ENCODE assay signal across 24 mouse cellular contexts in genomic region chr1:193251386-193251785, GRCm38 (mm10). TPM values are rescaled to one million over a fixed set of nuclear protein-coding genes. Genes with fewer than 3 reads are reported as not detected.
DNase-seq lines count a peak whose midpoint lies in the region; ATAC-seq and TF ChIP-seq lines count a peak whose summit lies in the region.
"Had no signal": no experiment of that assay in that cellular context is flagged by ENCODE, and none has a peak within 500 bp of the region (broad histone marks: within the 10 kb centered on the region; RNA-seq: fewer than 3 reads in every experiment).

No protein-coding gene starts in this region.

- H3K27ac ChIP-seq in heart, embryonic 16.5 days (ENCODE audit: low read length), result no peak overlapping the region
- H3K27ac ChIP-seq in liver, postnatal 0 days (ENCODE audit: low read depth), result no peak overlapping the region
- H3K27ac ChIP-seq in liver, embryonic 11.5 days (ENCODE audit: low read depth, low read length), result no peak overlapping the region
- no peak overlapping the region for H3K27ac ChIP-seq in kidney, embryonic 14.5 days (ENCODE audit: low read depth, low read length)
- H3K27ac ChIP-seq in cerebellum, adult 2 months (ENCODE audit: insufficient read depth, low read length), result no peak overlapping the region
- H3K27ac ChIP-seq: embryonic facial prominence, embryonic 10.5 days; limb, embryonic 15.5 days had no signal

- no peak overlapping the region for H3K4me2 ChIP-seq in heart, embryonic 16.5 days (ENCODE audit: low read depth, low read length)
- H3K4me2 ChIP-seq in liver, postnatal 0 days (ENCODE audit: low read depth, low read length), result no peak overlapping the region
- H3K4me2 ChIP-seq in liver, embryonic 11.5 days, result no peak overlapping the region
- H3K4me2 ChIP-seq in kidney, embryonic 14.5 days (replicated peaks; ENCODE audit: low read depth, low read length), result no peak overlapping the region
- H3K4me2 ChIP-seq: heart, embryonic 11.5 days; limb, embryonic 15.5 days; midbrain, embryonic 11.5 days had no signal

- no peak overlapping the region for H3K4me3 ChIP-seq in heart, embryonic 16.5 days (ENCODE audit: low read length)
- no peak overlapping the region for H3K4me3 ChIP-seq in liver, postnatal 0 days (ENCODE audit: low read depth, low read length)
- no peak overlapping the region for H3K4me3 ChIP-seq in liver, embryonic 11.5 days (ENCODE audit: low read depth, low read length)
- no peak overlapping the region for H3K4me3 ChIP-seq in kidney, embryonic 14.5 days (ENCODE audit: low read length)
- H3K4me3 ChIP-seq in cerebellum, adult 2 months (replicated peaks; ENCODE audit: insufficient read depth, low read depth, low read length), result no peak overlapping the region
- H3K4me3 ChIP-seq: embryonic facial prominence, embryonic 10.5 days; limb, embryonic 15.5 days had no signal

- no peak for TF ChIP-seq CTCF in liver, postnatal 0 days (IDR thresholded peaks at IDR 0.05; ENCODE audit: low read depth)
- no peak for TF ChIP-seq CTCF in cerebellum, adult 2 months (IDR thresholded peaks at IDR 0.05; ENCODE audit: borderline replicate concordance, insufficient read depth, low read depth, low read length)

- DNase-seq in heart, postnatal 10 days, result no peak
- DNase-seq in liver, postnatal 0 days, result no peak
- DNase-seq in liver, embryonic 11.5 days (ENCODE audit: low spot score), result no peak
- DNase-seq in splenic B cell, adult 2 months (ENCODE audit: low read depth, low spot score), result peak; percentile 27
- DNase-seq in cerebellum, adult 2 months, result no peak
- no peak for DNase-seq in frontal cortex, postnatal 14 days (ENCODE audit: low spot score in 2 of 2)
- DNase-seq: cerebellum, postnatal 10 days; gastrocnemius, postnatal 25 days; heart, postnatal 14 days; layer of hippocampus, adult 9-11 months; left cerebral cortex, postnatal 4 days; lung, adult 18-20 months; lung, postnatal 14 days; thymus, postnatal 25 days had no signal

- WGBS in heart, embryonic 16.5 days, result 62% methylated on average over 7 of the region's 7 CpGs
- WGBS in liver, postnatal 0 days (ENCODE audit: insufficient replicate concordance), result 73% methylated on average over 7 of the region's 7 CpGs
- 79% methylated on average over 7 of the region's 7 CpGs for WGBS in liver, embryonic 11.5 days
- WGBS in kidney, embryonic 14.5 days, result 48% methylated on average over 7 of the region's 7 CpGs
- WGBS in cerebellum, adult 2 months, result 84% methylated on average over 7 of the region's 7 CpGs

- H3K27me3 ChIP-seq in heart, embryonic 16.5 days (ENCODE audit: control insufficient read depth, insufficient read depth, low read length), result no peaks in the 10 kb centered on the region
- H3K27me3 ChIP-seq in liver, postnatal 0 days (ENCODE audit: insufficient read depth, low read length), result no peaks in the 10 kb centered on the region
- H3K27me3 ChIP-seq in liver, embryonic 11.5 days (replicated peaks; ENCODE audit: control insufficient read depth, insufficient read depth, low read length), result no peaks in the 10 kb centered on the region
- no peaks in the 10 kb centered on the region for H3K27me3 ChIP-seq in kidney, embryonic 14.5 days (ENCODE audit: control insufficient read depth, insufficient read depth, low read length)
- H3K27me3 ChIP-seq in splenic B cell, adult 2 months (ENCODE audit: control insufficient read depth, insufficient read depth, low read length, poor library complexity, severe bottlenecking), result no peaks in the 10 kb centered on the region
- H3K27me3 ChIP-seq in cerebellum, adult 2 months (ENCODE audit: control insufficient read depth, insufficient read depth, low read length), result no peaks in the 10 kb centered on the region
- H3K27me3 ChIP-seq: limb, embryonic 15.5 days had no signal

- H3K36me3 ChIP-seq in heart, embryonic 16.5 days (ENCODE audit: control insufficient read depth, insufficient read depth), result no peaks in the 10 kb centered on the region
- H3K36me3 ChIP-seq in liver, postnatal 0 days (replicated peaks; ENCODE audit: insufficient read depth, low read length), result no peaks in the 10 kb centered on the region
- no peaks in the 10 kb centered on the region for H3K36me3 ChIP-seq in liver, embryonic 11.5 days (ENCODE audit: control insufficient read depth, insufficient read depth, low read length)
- H3K36me3 ChIP-seq in kidney, embryonic 14.5 days (ENCODE audit: control insufficient read depth, insufficient read depth, low read length), result no peaks in the 10 kb centered on the region
- no peaks in the 10 kb centered on the region for H3K36me3 ChIP-seq in splenic B cell, adult 2 months (ENCODE audit: control insufficient read depth, insufficient read depth, low read length, poor library complexity, severe bottlenecking)
- H3K36me3 ChIP-seq: embryonic facial prominence, embryonic 10.5 days; limb, embryonic 15.5 days had no signal

- H3K9me3 ChIP-seq in heart, embryonic 16.5 days (replicated peaks; ENCODE audit: control insufficient read depth, low read length), result 0 out of 2 replicates have a peak, but pooled peaks cover 5% of the 10 kb centered on the region
- no peaks in the 10 kb centered on the region for H3K9me3 ChIP-seq in liver, postnatal 0 days (ENCODE audit: low read length)
- H3K9me3 ChIP-seq in liver, embryonic 11.5 days (ENCODE audit: control insufficient read depth, low read length), result no peaks in the 10 kb centered on the region
- H3K9me3 ChIP-seq in kidney, embryonic 14.5 days (ENCODE audit: control insufficient read depth, low read length), result no peaks in the 10 kb centered on the region
- H3K9me3 ChIP-seq: embryonic facial prominence, embryonic 10.5 days; limb, embryonic 15.5 days had no signal

- ATAC-seq in heart, embryonic 16.5 days (replicated peaks; ENCODE audit: extremely low read depth, insufficient read depth, low FRiP score), result 0 out of 2 replicates have a peak, but pooled peaks have one; percentile 15
- ATAC-seq in liver, postnatal 0 days, result peak; percentile 48; the same call in 1 of the 2 replicates
- no peak for ATAC-seq in liver, embryonic 11.5 days (replicated peaks; ENCODE audit: low FRiP score)
- peak; percentile 37; the same call in 1 of the 2 replicates for ATAC-seq in kidney, embryonic 14.5 days (ENCODE audit: low FRiP score, low TSS enrichment)
- ATAC-seq: forebrain, embryonic 16.5 days; intestine, postnatal 0 days had no signal

- H3K4me1 ChIP-seq in heart, embryonic 16.5 days (ENCODE audit: control insufficient read depth, insufficient read depth, low read length), result peaks cover 11% of the 10 kb centered on the region; the same call in 1 of the 2 replicates
- no peaks in the 10 kb centered on the region for H3K4me1 ChIP-seq in liver, postnatal 0 days (ENCODE audit: insufficient read depth)
- H3K4me1 ChIP-seq in liver, embryonic 11.5 days (replicated peaks; ENCODE audit: control insufficient read depth, insufficient read depth, low read length), result no peaks in the 10 kb centered on the region
- H3K4me1 ChIP-seq in kidney, embryonic 14.5 days (ENCODE audit: control insufficient read depth, insufficient read depth, low read length), result peaks cover 4% of the 10 kb centered on the region; the same call in 1 of the 2 replicates
- peaks cover 6% of the 10 kb centered on the region; the same call in 1 of the 2 replicates for H3K4me1 ChIP-seq in cerebellum, adult 2 months (ENCODE audit: control insufficient read depth, insufficient read depth, low read length)
- H3K4me1 ChIP-seq: embryonic facial prominence, embryonic 10.5 days had no signal

- TF ChIP-seq EP300 in liver, postnatal 0 days (IDR thresholded peaks at IDR 0.05; ENCODE audit: low read depth), result no peak

- intact Hi-C loops in heart, postnatal 10 days (cut with DNase I), result no loop called here

- no peak overlapping the region for H3K9ac ChIP-seq in heart, embryonic 16.5 days (ENCODE audit: low read length)
- no peak overlapping the region for H3K9ac ChIP-seq in liver, postnatal 0 days (replicated peaks)
- no peak overlapping the region for H3K9ac ChIP-seq in liver, embryonic 11.5 days (ENCODE audit: low read depth, low read length)
- H3K9ac ChIP-seq in kidney, embryonic 14.5 days (ENCODE audit: low read depth, low read length), result no peak overlapping the region
- H3K9ac ChIP-seq: limb, embryonic 15.5 days had no signal

- no peak for TF ChIP-seq POLR2A in cerebellum, adult 2 months (IDR thresholded peaks at IDR 0.05; ENCODE audit: borderline replicate concordance, insufficient read depth, low read length)

RNA-seq across cellular contexts. Expression of gene Hsd11b1, which starts 12.5 kb away (rescaled TPM):
- polyA plus RNA-seq in heart, embryonic 16.5 days (2015; fragmentation: Nextera tagmentation; extraction: Ambion mirVana), result 3.7 and 9.5 TPM in 2 replicates
- 1 to 10 TPM; 1.1 to 1.3 TPM for total RNA-seq in heart, postnatal 10 days (2021)
- 252 and 257 TPM in 2 replicates for polyA plus RNA-seq in liver, postnatal 0 days (2015; fragmentation: Nextera tagmentation; extraction: Ambion mirVana)
- 1.1 and 1.8 TPM in 2 replicates for polyA plus RNA-seq in liver, embryonic 11.5 days (2014; fragmentation: Nextera tagmentation; extraction: Ambion mirVana)
- 0.46 and 1.6 TPM in 2 replicates for polyA plus RNA-seq in kidney, embryonic 14.5 days (2014; fragmentation: Nextera tagmentation; extraction: Ambion mirVana)
- polyA plus RNA-seq in cerebellum, adult 2 months (2012; rRNA removed), result 94.8 and 95.6 TPM in 2 replicates
- polyA plus RNA-seq: hindbrain, embryonic 11.5 days; midbrain, embryonic 11.5 days; neural tube, embryonic 14.5 days had no signal

RNA-seq across cellular contexts. Expression of gene G0s2, which starts 21.6 kb away (rescaled TPM):
- 118 and 147 TPM in 2 replicates for polyA plus RNA-seq in heart, embryonic 16.5 days (2015; fragmentation: Nextera tagmentation; extraction: Ambion mirVana)
- 10 to 100 TPM; 51.2 to 51.4 TPM for total RNA-seq in heart, postnatal 10 days (2021)
- polyA plus RNA-seq in liver, postnatal 0 days (2015; fragmentation: Nextera tagmentation; extraction: Ambion mirVana), result 269 and 386 TPM in 2 replicates
- 33.2 and 33.3 TPM in 2 replicates for polyA plus RNA-seq in liver, embryonic 11.5 days (2014; fragmentation: Nextera tagmentation; extraction: Ambion mirVana)
- 17.9 and 26.5 TPM in 2 replicates for polyA plus RNA-seq in kidney, embryonic 14.5 days (2014; fragmentation: Nextera tagmentation; extraction: Ambion mirVana)
- 36.0 and 37.1 TPM in 2 replicates for polyA plus RNA-seq in cerebellum, adult 2 months (2012; rRNA removed)

RNA-seq across cellular contexts. Expression of gene Lamb3, which starts 43.9 kb away (rescaled TPM):
- 9.6 and 11.6 TPM in 2 replicates for polyA plus RNA-seq in heart, embryonic 16.5 days (2015; fragmentation: Nextera tagmentation; extraction: Ambion mirVana)
- 10 to 100 TPM in 1 of 2 experiments, 1 to 10 TPM in 1; 9.0 to 12.2 TPM for total RNA-seq in heart, postnatal 10 days (2021)
- 1.3 and 1.5 TPM in 2 replicates for polyA plus RNA-seq in liver, postnatal 0 days (2015; fragmentation: Nextera tagmentation; extraction: Ambion mirVana)
- polyA plus RNA-seq in liver, embryonic 11.5 days (2014; fragmentation: Nextera tagmentation; extraction: Ambion mirVana), result 0.15 and 0.48 TPM in 2 replicates
- polyA plus RNA-seq in kidney, embryonic 14.5 days (2014; fragmentation: Nextera tagmentation; extraction: Ambion mirVana), result 0.29 and 0.49 TPM in 2 replicates
- polyA plus RNA-seq in cerebellum, adult 2 months (2012; rRNA removed), result 3.9 and 4.1 TPM in 2 replicates
- polyA plus RNA-seq: midbrain, embryonic 11.5 days had no signal

RNA-seq across cellular contexts. Expression of gene Traf3ip3, which starts 49.9 kb away (rescaled TPM):
- polyA plus RNA-seq in heart, embryonic 16.5 days (2015; fragmentation: Nextera tagmentation; extraction: Ambion mirVana), result 5.9 and 13.3 TPM in 2 replicates
- total RNA-seq in heart, postnatal 10 days (2021), result 1 to 10 TPM; 1.6 to 2.6 TPM
- polyA plus RNA-seq in liver, postnatal 0 days (2015; fragmentation: Nextera tagmentation; extraction: Ambion mirVana), result 8.3 and 9.1 TPM in 2 replicates
- polyA plus RNA-seq in liver, embryonic 11.5 days (2014; fragmentation: Nextera tagmentation; extraction: Ambion mirVana), result 8.5 and 9.2 TPM in 2 replicates
- 0.50 and 1.6 TPM in 2 replicates for polyA plus RNA-seq in kidney, embryonic 14.5 days (2014; fragmentation: Nextera tagmentation; extraction: Ambion mirVana)
- polyA plus RNA-seq in cerebellum, adult 2 months (2012; rRNA removed), result 0.79 and 0.80 TPM in 2 replicates
